Mouse (Mus musculus) midbrain, embryonic 13.5 days (tissue): ENCODE data around the gene Dapk3. TPM values are rescaled to one million over a fixed set of nuclear protein-coding genes. Genes with fewer than 3 reads are reported as not detected.
A peak's percentile ranks its signal among the peaks of the same experiment; 100 is the strongest.
"Not testable (repeated sequence)": the region's sequence is repeated elsewhere in the genome, so short reads cannot be mapped to it uniquely, and the experiment has no call there.

Experiments
- ATAC-seq: fragments of 200-750 bp; cut with Nextera tagmentation; 2 replicates; pipeline ENCODE4 v1.8.0; 2017; ENCODE audit warnings: mild to moderate bottlenecking, moderate TSS enrichment, moderate library complexity
- H3K27ac ChIP-seq: fragments of 300-500 bp; sonication (generic); 2 replicates; pipeline ENCODE4 v1.5.1; 2015; ENCODE audit warnings: inconsistent platforms, mild to moderate bottlenecking, moderate library complexity
- H3K27me3 ChIP-seq: fragments of 300-500 bp; sonication (generic); 2 replicates; pipeline ENCODE4 v1.6.1; 2015; ENCODE audit warnings: mild to moderate bottlenecking, inconsistent platforms
- H3K36me3 ChIP-seq: fragments of 300-500 bp; sonication (generic); 2 replicates; pipeline ENCODE4 v1.6.1; 2015; ENCODE audit warnings: mild to moderate bottlenecking, inconsistent platforms
- H3K4me1 ChIP-seq: fragments of 300-500 bp; sonication (generic); replicated peaks from 2 replicates; pipeline ENCODE4 v1.6.1; 2015; ENCODE audit warnings: inconsistent platforms
- H3K4me2 ChIP-seq: fragments of 300-500 bp; sonication (generic); replicated peaks from 2 replicates; pipeline ENCODE4 v1.6.1; 2015; ENCODE audit warnings: moderate library complexity, mild to moderate bottlenecking, inconsistent platforms
- H3K4me3 ChIP-seq: fragments of 300-500 bp; sonication (generic); replicated peaks from 2 replicates; pipeline ENCODE4 v1.5.1; 2015; ENCODE audit warnings: mild to moderate bottlenecking, inconsistent platforms
- H3K9ac ChIP-seq: fragments of 300-500 bp; sonication (generic); replicated peaks from 2 replicates; pipeline ENCODE4 v1.6.1; 2015; ENCODE audit warnings: mild to moderate bottlenecking, inconsistent platforms
- H3K9me3 ChIP-seq: fragments of 300-500 bp; sonication (generic); 2 replicates; pipeline ENCODE4 v1.6.1; 2016; ENCODE audit warnings: mild to moderate bottlenecking, inconsistent platforms
- WGBS: fragments of 180-500 bp; shearing (Covaris S2); methylation state at CpG from one replicate; pipeline ENCODE4 v1.1.7; 2015; 5-methylcytosine and 5-hydroxymethylcytosine counted together
- polyA plus RNA-seq: library from polyadenylated mRNA; unstranded; fragments of >200 nt; fragmentation: Nextera tagmentation; extraction: Ambion mirVana; gene quantifications from 2 replicates; pipeline ENCODE4 v1.2.1, GENCODE M21; 2015

Dapk3 gene
- polyA plus RNA-seq, 1 experiment from 2014 or later = 67.3 TPM

DNA sequence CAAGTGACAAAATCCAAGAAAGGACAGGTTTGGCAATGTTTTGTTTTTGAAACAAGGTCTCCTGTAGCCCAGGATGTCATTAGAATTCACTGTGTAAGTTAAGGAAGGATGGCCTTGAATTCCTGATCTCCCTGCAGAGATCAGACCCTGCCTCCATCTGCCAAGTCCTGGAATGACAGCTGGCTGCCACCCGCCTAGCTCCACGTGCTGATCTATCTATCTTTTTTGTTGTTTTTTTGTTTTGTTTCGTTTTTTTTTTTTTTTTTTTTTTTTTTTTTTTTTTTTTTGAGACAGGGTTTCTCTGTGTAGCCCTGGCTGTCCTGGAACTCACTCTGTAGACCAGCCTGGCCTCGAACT, 7.5 kb upstream of the Dapk3 start:
- peak overlapping the region; percentile 96 for H3K27ac ChIP-seq
- H3K9me3 ChIP-seq, H3K27me3 ChIP-seq, ATAC-seq: not testable (repeated sequence)
- peaks cover 30% of the 10 kb centered on the region for H3K36me3 ChIP-seq
- WGBS = 6% methylated on average over 4 of the region's 4 CpGs
- peaks cover 61% of the 10 kb centered on the region for H3K4me1 ChIP-seq
- peak overlapping the region; percentile 41 for H3K4me3 ChIP-seq
- peak overlapping the region; percentile 95 for H3K4me2 ChIP-seq
- H3K9ac ChIP-seq = peak overlapping the region; percentile 69

DNA sequence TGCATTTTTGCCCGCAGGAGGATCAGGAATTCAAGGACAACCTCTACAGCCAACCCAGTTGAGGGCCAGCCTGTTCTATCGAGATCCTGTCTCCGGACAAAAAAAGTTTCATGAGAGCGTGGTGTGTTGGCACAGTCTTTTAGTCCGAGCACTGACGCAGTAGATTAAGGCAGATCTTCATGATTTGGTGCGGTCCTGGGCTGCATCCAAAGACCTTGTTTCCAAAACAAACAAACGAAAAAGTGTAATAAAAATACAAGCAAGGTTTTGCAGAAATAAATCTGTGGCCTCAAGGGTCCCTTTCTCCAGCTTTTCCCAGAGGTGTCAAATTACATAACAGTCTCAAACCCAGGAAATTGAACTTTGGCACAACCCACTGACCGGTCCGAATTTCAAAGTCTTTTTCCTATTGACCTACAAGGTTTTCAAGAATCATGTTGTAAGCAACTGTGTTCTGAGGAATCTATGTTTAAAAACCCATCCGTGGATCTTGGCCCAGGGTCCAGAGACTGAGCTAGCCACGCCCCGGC, 6.8 kb upstream of the Dapk3 start:
- peak overlapping the region; percentile 100 for H3K4me3 ChIP-seq
- ATAC-seq = no peak
- H3K9me3 ChIP-seq = no peaks in the 10 kb centered on the region
- peaks cover 37% of the 10 kb centered on the region for H3K36me3 ChIP-seq
- H3K27ac ChIP-seq = peak overlapping the region; percentile 96
- H3K9ac ChIP-seq = peak overlapping the region; percentile 55; the same call in 1 of the 2 replicates
- no peaks in the 10 kb centered on the region for H3K27me3 ChIP-seq
- WGBS = 7% methylated on average over 13 of the region's 13 CpGs
- peak overlapping the region; percentile 95 for H3K4me2 ChIP-seq
- peaks cover 61% of the 10 kb centered on the region for H3K4me1 ChIP-seq

DNA sequence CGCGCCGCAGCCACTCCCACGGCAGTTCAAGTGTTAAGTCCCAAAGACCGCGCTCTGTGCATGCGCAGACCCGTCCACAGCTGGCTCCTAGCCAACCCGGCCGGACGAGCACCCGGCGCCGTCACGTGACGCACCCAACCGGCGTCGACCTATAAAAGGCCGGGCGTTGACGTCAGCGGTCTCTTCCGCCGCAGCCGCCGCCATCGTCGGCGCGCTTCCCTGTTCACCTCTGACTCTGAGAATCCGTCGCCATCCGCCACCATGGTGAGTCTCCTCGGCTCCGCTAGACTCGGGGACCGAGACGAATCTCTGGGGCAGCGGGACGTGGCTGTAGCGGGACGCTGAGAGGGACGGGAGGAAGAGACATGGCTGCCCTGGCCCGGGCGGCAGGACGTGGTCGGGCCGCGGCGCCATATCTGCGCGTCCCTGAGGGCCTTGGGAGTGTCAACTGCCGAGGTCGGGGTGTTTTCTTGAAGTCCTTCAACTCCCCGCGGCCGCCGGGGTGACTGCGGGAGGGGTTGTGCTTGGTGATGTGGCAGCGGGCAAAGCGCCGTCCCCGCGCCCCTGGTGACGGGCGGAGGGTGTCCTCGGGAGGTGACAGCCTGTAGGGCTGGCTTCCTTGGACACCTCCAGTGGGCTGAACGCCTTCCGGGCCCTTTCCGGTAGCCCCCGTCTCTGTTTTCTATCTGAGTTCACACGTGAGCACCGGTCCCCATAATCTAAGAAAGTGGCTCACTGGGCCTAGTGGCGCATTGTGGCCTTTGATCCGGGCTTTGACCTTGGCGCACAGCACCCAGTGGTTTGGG, 6.1 kb upstream of the Dapk3 start, which contains the start of gene Eef2:
Eef2 (plus strand) TSS at position 166 of the 806 bp plus-strand sequence.
- WGBS = under 1% methylated on average over 77 of the region's 77 CpGs
- Histone ChIP-seq H3K27ac (peak within 1 kb of the TSS; percentile 96), H3K4me1 (peaks cover 61% of the 10 kb centered on the region), H3K9ac (peak within 1 kb of the TSS; percentile 99), H3K27me3 (no peaks in the 10 kb centered on the region), H3K36me3 (peaks cover 44% of the 10 kb centered on the region), H3K4me2 (peak within 1 kb of the TSS; percentile 95), H3K4me3 (peak within 1 kb of the TSS; percentile 100), H3K9me3 (no peaks in the 10 kb centered on the region)
- ATAC-seq = peak; percentile 74

DNA sequence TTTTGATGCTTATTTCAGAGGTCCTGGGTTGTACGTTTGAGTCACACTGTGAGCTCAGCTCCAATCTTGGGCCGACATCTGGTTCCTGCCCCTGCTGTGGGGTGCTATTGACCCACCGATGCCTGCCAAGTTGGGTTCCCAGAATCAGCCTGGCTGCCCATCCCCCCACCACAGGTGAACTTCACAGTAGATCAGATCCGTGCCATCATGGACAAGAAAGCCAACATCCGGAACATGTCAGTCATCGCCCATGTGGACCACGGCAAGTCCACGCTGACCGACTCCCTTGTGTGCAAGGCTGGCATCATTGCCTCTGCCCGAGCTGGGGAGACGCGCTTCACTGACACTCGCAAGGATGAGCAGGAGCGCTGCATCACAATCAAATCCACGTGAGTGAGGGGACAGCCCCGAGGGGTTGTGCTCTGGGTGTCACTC, 5.3 kb upstream of the Dapk3 start:
- 13% methylated on average over 16 of the region's 16 CpGs for WGBS
- no peaks in the 10 kb centered on the region for H3K27me3 ChIP-seq
- peak overlapping the region; percentile 100 for H3K4me3 ChIP-seq
- peaks cover 51% of the 10 kb centered on the region for H3K36me3 ChIP-seq
- peak overlapping the region; percentile 99 for H3K9ac ChIP-seq
- H3K9me3 ChIP-seq = no peaks in the 10 kb centered on the region
- ATAC-seq = no peak
- peak overlapping the region; percentile 96 for H3K27ac ChIP-seq
- peaks cover 69% of the 10 kb centered on the region for H3K4me1 ChIP-seq
- H3K4me2 ChIP-seq = peak overlapping the region; percentile 95

DNA sequence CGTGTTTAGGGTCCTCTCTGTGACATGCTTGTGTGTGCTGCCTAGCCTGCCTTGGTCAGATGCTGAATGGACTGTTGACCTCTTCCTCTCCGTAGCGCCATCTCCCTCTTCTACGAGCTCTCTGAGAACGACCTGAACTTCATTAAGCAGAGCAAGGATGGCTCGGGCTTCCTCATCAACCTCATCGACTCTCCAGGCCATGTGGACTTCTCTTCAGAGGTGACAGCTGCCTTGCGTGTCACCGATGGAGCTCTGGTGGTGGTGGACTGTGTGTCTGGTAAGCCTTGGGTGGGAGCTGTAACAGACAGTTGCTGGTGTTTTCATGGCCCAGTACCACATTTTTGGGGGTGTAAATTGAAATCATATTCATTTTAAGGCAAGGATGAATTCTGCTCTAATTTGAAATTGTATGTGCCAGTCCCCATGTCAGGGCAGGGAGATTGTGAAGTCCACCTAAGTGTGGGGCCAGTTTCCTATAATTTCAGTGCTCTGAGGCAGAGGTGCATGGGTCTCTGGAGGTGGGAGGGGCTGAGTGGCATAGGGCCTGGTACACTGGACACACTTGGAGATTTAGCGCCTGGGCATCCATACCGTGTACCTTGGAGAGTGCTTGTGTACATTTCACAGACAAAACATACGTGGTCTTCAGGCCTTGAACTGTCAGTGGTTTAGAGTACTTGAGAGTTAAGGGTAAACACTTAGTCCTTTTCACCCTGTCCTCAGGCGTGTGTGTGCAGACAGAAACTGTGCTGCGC, 4.7 kb upstream of the Dapk3 start:
- H3K27ac ChIP-seq = no peak overlapping the region
- no peaks in the 10 kb centered on the region for H3K27me3 ChIP-seq

DNA sequence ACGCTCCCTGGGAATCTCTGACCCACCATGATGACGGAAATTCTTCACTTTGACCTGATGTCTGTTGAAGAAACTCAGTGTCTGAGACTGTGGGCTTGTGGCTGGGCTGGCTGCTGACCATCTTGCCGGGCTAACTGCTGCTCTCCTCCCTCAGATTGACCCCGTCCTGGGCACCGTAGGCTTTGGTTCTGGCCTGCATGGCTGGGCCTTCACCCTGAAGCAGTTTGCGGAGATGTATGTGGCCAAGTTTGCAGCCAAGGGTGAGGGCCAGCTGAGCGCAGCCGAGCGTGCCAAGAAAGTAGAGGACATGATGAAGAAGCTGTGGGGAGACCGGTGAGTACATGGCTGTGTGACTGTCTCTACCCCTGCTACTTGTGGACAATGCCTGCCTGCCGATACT, 3.9 kb upstream of the Dapk3 start:
- ATAC-seq = no peak
- peaks cover 52% of the 10 kb centered on the region for H3K36me3 ChIP-seq
- no peaks in the 10 kb centered on the region for H3K9me3 ChIP-seq
- 94% methylated on average over 11 of the region's 11 CpGs for WGBS
- H3K4me1 ChIP-seq = peaks cover 63% of the 10 kb centered on the region
- no peaks in the 10 kb centered on the region for H3K27me3 ChIP-seq
- no peak overlapping the region for H3K4me2 ChIP-seq
- 0 out of 2 replicates have a peak overlapping the region, but pooled peaks have one; percentile 100 for H3K4me3 ChIP-seq
- H3K9ac ChIP-seq = no peak overlapping the region
- no peak overlapping the region for H3K27ac ChIP-seq

More for the DNA sequence above, 4.7 kb upstream of the Dapk3 start:
- Histone ChIP-seq H3K36me3 (peaks cover 51% of the 10 kb centered on the region), H3K4me1 (peaks cover 65% of the 10 kb centered on the region), H3K9me3 (no peaks in the 10 kb centered on the region), H3K4me2 (peak overlapping the region; percentile 95), H3K9ac (peak overlapping the region; percentile 99), H3K4me3 (peak overlapping the region; percentile 100)
- WGBS = 68% methylated on average over 14 of the region's 14 CpGs
- no peak for ATAC-seq

DNA sequence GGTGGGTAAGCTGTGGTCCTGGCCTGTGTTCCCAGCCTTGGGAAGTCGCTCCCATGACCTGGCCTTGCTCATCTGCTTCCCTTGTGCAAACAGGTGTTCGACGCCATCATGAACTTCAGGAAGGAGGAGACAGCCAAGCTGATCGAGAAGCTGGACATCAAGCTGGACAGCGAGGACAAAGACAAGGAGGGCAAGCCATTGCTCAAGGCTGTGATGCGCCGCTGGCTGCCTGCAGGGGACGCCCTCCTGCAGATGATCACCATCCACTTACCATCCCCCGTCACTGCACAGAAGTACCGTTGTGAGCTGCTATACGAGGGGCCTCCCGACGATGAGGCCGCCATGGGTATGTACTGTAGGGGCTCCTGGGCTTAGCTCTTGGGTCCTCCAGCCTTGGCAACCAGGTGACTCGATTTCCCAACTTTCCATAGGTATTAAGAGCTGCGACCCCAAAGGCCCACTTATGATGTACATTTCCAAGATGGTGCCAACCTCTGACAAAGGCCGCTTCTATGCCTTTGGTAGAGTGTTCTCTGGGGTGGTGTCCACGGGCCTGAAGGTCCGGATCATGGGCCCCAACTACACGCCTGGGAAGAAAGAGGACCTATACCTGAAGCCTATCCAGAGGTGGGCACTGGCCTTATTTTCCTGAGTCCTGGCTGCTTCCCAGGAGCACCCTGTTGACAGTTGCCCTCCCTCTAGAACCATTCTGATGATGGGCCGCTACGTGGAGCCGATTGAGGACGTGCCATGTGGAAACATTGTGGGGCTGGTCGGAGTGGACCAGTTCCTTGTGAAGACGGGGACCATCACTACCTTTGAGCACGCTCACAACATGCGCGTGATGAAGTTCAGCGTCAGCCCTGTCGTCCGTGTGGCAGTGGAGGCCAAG, 3.1 kb upstream of the Dapk3 start:
- Histone ChIP-seq H3K36me3 (peaks cover 60% of the 10 kb centered on the region), H3K4me2 (no peak overlapping the region), H3K9ac (no peak overlapping the region), H3K4me1 (peaks cover 58% of the 10 kb centered on the region), H3K9me3 (no peaks in the 10 kb centered on the region), H3K4me3 (no peak overlapping the region), H3K27me3 (no peaks in the 10 kb centered on the region), H3K27ac (0 out of 2 replicates have a peak overlapping the region, but pooled peaks have one; percentile 20)
- WGBS = 91% methylated on average over 32 of the region's 32 CpGs
- no peak for ATAC-seq

DNA sequence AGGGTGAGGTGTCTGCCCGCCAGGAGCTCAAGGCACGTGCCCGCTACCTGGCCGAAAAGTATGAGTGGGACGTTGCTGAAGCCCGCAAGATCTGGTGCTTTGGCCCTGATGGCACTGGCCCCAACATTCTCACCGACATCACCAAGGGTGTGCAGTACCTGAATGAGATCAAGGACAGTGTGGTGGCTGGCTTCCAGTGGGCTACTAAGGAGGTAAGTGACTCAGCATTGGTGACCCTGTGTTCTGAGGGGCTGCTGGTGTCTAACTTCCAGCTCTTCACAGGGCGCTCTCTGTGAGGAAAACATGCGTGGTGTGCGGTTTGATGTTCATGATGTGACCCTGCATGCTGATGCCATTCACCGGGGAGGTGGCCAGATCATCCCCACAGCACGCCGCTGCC, 1.9 kb upstream of the Dapk3 start:
- no peak overlapping the region for H3K4me3 ChIP-seq
- ATAC-seq = no peak
- 94% methylated on average over 13 of the region's 13 CpGs for WGBS
- H3K27me3 ChIP-seq = no peaks in the 10 kb centered on the region
- no peak overlapping the region for H3K27ac ChIP-seq
- H3K9me3 ChIP-seq = no peaks in the 10 kb centered on the region
- no peak overlapping the region for H3K4me2 ChIP-seq
- H3K9ac ChIP-seq = no peak overlapping the region
- peaks cover 71% of the 10 kb centered on the region for H3K36me3 ChIP-seq
- H3K4me1 ChIP-seq = peaks cover 45% of the 10 kb centered on the region

DNA sequence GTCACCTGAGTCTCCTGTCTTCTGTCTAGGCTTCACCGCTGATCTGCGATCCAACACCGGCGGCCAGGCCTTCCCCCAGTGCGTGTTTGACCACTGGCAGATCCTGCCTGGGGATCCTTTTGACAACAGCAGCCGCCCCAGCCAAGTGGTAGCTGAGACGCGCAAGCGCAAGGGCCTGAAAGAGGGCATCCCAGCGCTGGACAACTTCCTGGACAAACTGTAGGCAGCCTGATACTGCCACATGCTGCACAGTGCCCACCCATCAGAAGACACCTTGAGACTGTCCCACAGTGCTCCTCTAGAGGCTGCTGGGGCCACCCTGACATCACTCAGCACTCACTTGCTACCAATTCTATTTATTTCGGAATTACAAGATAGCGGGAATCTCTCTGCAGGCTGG, 945 bp upstream of the Dapk3 start:
- not testable (repeated sequence) for H3K9me3 ChIP-seq, H3K4me2 ChIP-seq, H3K9ac ChIP-seq, H3K4me3 ChIP-seq, ATAC-seq, H3K27me3 ChIP-seq
- H3K36me3 ChIP-seq = peaks cover 77% of the 10 kb centered on the region
- H3K4me1 ChIP-seq = peaks cover 43% of the 10 kb centered on the region
- peak overlapping the region; percentile 58 for H3K27ac ChIP-seq
- 82% methylated on average over 12 of the region's 12 CpGs for WGBS

DNA sequence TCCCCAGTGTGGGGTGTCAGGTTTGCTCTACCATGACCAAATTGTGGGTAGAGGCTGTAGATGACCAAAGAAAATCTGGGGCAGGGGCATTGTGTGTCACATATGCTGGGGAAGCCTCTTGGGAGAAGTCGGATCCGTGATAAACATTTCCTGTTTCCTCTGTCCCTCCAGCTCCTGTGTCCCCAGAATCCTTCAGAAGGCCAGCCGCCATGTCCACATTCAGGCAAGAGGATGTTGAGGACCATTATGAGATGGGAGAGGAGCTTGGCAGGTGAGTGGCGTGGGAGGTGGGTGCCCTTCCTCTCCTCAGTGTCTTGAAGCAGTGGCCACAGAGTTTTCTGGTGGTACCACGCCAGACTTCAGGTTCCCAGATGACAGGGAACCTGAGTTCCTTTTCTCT, 1.0 kb downstream of the Dapk3 start, which contains the start of gene 4930442H23Rik:
4930442H23Rik (minus strand) TSS at position 45 of the 400 bp plus-strand sequence.
- Histone ChIP-seq H3K9ac (peak within 1 kb of the TSS; percentile 72), H3K9me3 (no peaks in the 10 kb centered on the region), H3K27me3 (no peaks in the 10 kb centered on the region), H3K4me1 (peaks cover 25% of the 10 kb centered on the region), H3K27ac (peak within 1 kb of the TSS; percentile 85), H3K4me2 (peak within 1 kb of the TSS; percentile 64), H3K4me3 (peak within 1 kb of the TSS; percentile 53), H3K36me3 (peaks cover 76% of the 10 kb centered on the region)
- ATAC-seq = no peak
- WGBS = 89% methylated on average over 5 of the region's 5 CpGs

DNA sequence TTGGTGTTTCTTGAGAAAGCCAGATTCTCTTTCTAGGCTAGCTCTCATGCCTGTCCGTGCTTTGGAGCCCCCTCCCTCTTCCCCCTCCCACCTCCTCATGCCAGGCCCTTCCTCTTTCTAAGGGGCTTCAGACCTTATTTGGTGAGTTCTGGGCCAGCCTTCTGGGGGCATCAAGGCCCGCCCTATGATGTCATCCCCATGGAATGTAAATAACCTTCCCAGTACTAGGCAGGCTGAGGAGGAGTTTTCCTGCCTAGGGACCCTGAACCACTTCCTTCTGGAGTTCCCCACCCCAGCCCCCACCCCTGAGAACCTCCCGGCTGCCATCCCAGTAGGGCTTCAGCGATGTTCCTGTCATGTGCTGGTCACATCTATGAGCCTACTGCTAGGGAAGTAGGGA, 2.0 kb downstream of the Dapk3 start:
- no peak for ATAC-seq
- Histone ChIP-seq H3K36me3 (peaks cover 69% of the 10 kb centered on the region), H3K9me3 (no peaks in the 10 kb centered on the region), H3K27me3 (no peaks in the 10 kb centered on the region), H3K4me2 (no peak overlapping the region), H3K27ac (no peak overlapping the region), H3K4me1 (peaks cover 19% of the 10 kb centered on the region), H3K4me3 (no peak overlapping the region; the same call in 1 of the 2 replicates), H3K9ac (no peak overlapping the region)
- WGBS = 78% methylated on average over 4 of the region's 4 CpGs
